Mouse (Mus musculus): ENCODE results near the gene Vmn2r5. TPM values are rescaled to one million over a fixed set of nuclear protein-coding genes. Genes with fewer than 3 reads are reported as not detected.

Vmn2r5 gene
- not detected in 2 replicates for polyA plus RNA-seq (2021; fragmentation: Nextera tagmentation)
- long read RNA-seq, experiment 1 = 0 reads
- long read RNA-seq, experiment 2 = 0 reads

GRCm38 (mm10) chr3:64509742-64510141 lies at the start of gene Vmn2r5:
Gene Vmn2r5 (minus strand): TSS chr3:64509842.

Other genes with a start within 250 kb of the Vmn2r5 start
- gene Vmn2r3, start 220.1 kb downstream of the Vmn2r5 start, polyA plus RNA-seq (2021; fragmentation: Nextera tagmentation) = not detected in 2 replicates
- not detected in 2 replicates for gene Vmn2r4, start 94.5 kb downstream of the Vmn2r5 start, polyA plus RNA-seq (2021; fragmentation: Nextera tagmentation)
- not detected in 2 replicates for gene Vmn2r6, start 56.0 kb upstream of the Vmn2r5 start, polyA plus RNA-seq (2021; fragmentation: Nextera tagmentation)

All from left cerebral cortex, adult 6 months (tissue).